Mouse (Mus musculus) liver, embryonic 16.5 days (tissue): ENCODE measurements around the gene Pccb. TPM values are rescaled to one million over a fixed set of nuclear protein-coding genes. Genes with fewer than 3 reads are reported as not detected.

ENCODE experiments used
- ATAC-seq: fragments of 200-750 bp; cut with Nextera tagmentation; 2 replicates; pipeline ENCODE4 v1.8.0; 2017; ENCODE audit warnings: low read depth, mild to moderate bottlenecking, moderate number of reproducible peaks, moderate library complexity
- H3K27ac ChIP-seq: fragments of 300-500 bp; sonication (generic); 2 replicates; pipeline ENCODE4 v1.5.1; 2014; ENCODE audit warnings: mild to moderate bottlenecking, low read length
- H3K27me3 ChIP-seq: fragments of 300-500 bp; sonication (generic); 2 replicates; pipeline ENCODE4 v1.6.1; 2014; ENCODE audit warnings: low read depth, low read length, mixed read lengths; ENCODE audit not compliant: control insufficient read depth, insufficient read depth
- H3K36me3 ChIP-seq: fragments of 300-500 bp; sonication (generic); 2 replicates; pipeline ENCODE4 v1.6.1; 2014; ENCODE audit warnings: mild to moderate bottlenecking; ENCODE audit not compliant: control insufficient read depth, insufficient read depth
- H3K4me1 ChIP-seq: fragments of 300-500 bp; sonication (generic); 2 replicates; pipeline ENCODE4 v1.6.1; 2014; ENCODE audit warnings: low read depth, low read length, mixed read lengths; ENCODE audit not compliant: control insufficient read depth
- H3K4me2 ChIP-seq: fragments of 300-500 bp; sonication (generic); 2 replicates; pipeline ENCODE4 v1.6.1; 2014; ENCODE audit warnings: low read depth, low read length, mixed read lengths
- H3K4me3 ChIP-seq: fragments of 300-500 bp; sonication (generic); 2 replicates; pipeline ENCODE4 v1.5.1; 2014; ENCODE audit warnings: low read depth, mild to moderate bottlenecking, low read length
- H3K9ac ChIP-seq: fragments of 300-500 bp; sonication (generic); 2 replicates; pipeline ENCODE4 v1.6.1; 2014; ENCODE audit warnings: low read depth, low read length
- H3K9me3 ChIP-seq: fragments of 300-500 bp; sonication (generic); replicated peaks from 2 replicates; pipeline ENCODE4 v1.6.1; 2016; ENCODE audit warnings: low read length; ENCODE audit not compliant: control insufficient read depth
- WGBS: fragments of 180-500 bp; shearing (Covaris S2); extraction: QIAGEN DNeasy Blood & Tissue Kit; methylation state at CpG from one replicate; pipeline ENCODE4 v1.1.7; 2014; ENCODE audit not compliant: insufficient replicate concordance; 5-methylcytosine and 5-hydroxymethylcytosine counted together
- polyA plus RNA-seq: library from polyadenylated mRNA; unstranded; fragments of >200 nt; fragmentation: Nextera tagmentation; extraction: Ambion mirVana; gene quantifications from 2 replicates; pipeline ENCODE4 v1.2.1, GENCODE M21; 2015

Gene Pccb
- polyA plus RNA-seq, 1 experiment from 2014 or later, result 8.8 TPM

DNA sequence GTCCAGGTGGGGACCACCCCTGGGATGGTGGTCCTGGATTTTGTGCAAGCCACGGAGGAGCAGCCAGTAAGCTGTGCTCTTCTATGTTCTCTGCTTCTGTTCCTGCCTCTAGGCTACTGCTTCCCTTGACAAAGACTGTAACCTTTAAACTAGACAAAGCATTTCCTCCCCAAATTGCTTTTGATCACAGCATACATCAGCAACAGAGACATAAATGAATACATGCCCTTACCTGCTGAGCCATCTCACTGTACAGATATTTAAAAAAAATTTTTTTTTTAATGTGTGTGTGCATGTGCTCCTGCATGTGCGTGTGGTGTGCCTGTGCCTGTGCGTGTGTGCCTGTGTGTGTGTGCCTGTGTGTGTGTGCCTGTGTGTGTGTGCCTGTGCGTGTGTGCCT, 22.5 kb upstream of the Pccb start:
- no peak overlapping the region for H3K4me2 ChIP-seq
- H3K36me3 ChIP-seq, result no peaks in the 10 kb centered on the region
- no peaks in the 10 kb centered on the region for H3K27me3 ChIP-seq
- no peak for ATAC-seq
- WGBS, result 82% methylated on average over 4 of the region's 4 CpGs
- no peak overlapping the region for H3K9ac ChIP-seq
- H3K27ac ChIP-seq, result no peak overlapping the region
- H3K4me3 ChIP-seq, result no peak overlapping the region
- H3K4me1 ChIP-seq, result no peaks in the 10 kb centered on the region
- H3K9me3 ChIP-seq, result no peaks in the 10 kb centered on the region

DNA sequence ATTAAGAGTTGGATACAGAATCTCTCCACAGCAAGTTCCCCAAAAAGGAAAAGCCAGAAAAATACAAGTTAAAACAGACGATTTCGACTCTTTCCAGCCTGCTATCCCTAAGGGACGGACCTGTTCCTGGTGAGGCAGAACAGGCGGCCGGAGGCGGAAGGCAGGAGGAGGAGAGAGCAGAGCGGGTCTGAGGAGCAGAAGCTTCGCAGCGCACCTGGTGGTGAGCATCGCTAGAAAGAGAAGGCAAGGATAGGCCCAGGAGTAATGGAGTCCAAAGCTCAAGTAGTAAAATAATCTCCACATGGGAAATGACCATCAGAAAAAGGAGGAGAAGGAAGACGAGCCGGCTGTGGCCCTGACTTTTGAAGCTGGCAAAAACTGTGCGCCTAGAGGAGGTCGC, 18.6 kb upstream of the Pccb start:
- ATAC-seq, result no peak
- 71% methylated on average over 14 of the region's 14 CpGs for WGBS
- H3K36me3 ChIP-seq, result no peaks in the 10 kb centered on the region
- H3K27me3 ChIP-seq, result no peaks in the 10 kb centered on the region
- no peak overlapping the region for H3K27ac ChIP-seq
- H3K4me3 ChIP-seq, result no peak overlapping the region
- no peak overlapping the region for H3K4me2 ChIP-seq
- H3K9ac ChIP-seq, result no peak overlapping the region
- no peaks in the 10 kb centered on the region for H3K9me3 ChIP-seq
- H3K4me1 ChIP-seq, result no peaks in the 10 kb centered on the region

DNA sequence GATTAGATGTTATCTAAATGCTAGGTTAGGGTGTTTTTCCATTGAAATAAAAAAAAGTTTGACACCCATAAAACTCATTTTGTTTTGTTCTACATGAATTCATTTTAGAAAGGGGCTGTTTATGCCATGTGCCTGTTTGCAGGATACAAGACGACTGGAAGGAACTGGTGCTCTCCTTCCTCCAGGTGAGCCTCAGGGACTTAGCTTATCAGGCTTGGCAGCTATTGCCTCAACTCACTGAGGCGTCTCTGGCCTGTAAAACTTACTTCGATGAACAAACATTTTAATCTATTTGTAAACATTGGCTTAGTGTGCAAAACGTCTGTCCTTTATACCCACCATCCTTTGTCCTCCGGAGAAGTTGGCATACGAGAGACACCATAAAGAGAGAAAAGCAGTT, 18.0 kb upstream of the Pccb start:
- Histone ChIP-seq H3K9ac (no peak overlapping the region), H3K9me3 (no peaks in the 10 kb centered on the region), H3K4me2 (no peak overlapping the region), H3K4me3 (no peak overlapping the region), H3K4me1 (no peaks in the 10 kb centered on the region), H3K36me3 (no peaks in the 10 kb centered on the region), H3K27ac (no peak overlapping the region), H3K27me3 (no peaks in the 10 kb centered on the region)
- no peak for ATAC-seq
- 43% methylated on average over 6 of the region's 6 CpGs for WGBS

DNA sequence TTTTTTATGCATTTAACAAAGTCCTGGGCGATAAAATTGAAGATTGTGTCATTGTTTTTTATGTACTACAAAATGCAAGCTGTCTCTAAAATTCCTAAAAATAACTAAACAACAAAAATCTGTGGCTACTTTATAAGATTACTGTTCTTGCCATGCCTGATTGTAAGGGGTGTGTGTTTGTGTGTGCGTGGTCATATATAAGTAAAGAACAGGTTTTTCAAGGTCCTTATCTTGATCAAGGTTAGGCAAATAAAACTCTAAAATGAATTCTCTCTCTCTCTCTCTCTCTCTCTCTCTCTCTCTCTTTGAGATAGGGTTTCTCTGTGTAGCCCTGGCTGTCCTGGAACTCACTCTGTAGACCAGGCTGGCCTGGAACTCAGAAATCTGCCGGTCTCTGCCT, 17.3 kb upstream of the Pccb start:
- H3K27me3 ChIP-seq, result no peaks in the 10 kb centered on the region
- no peak for ATAC-seq
- no peaks in the 10 kb centered on the region for H3K36me3 ChIP-seq
- H3K4me1 ChIP-seq, result no peaks in the 10 kb centered on the region
- no peak overlapping the region for H3K27ac ChIP-seq
- H3K9ac ChIP-seq, result no peak overlapping the region
- H3K4me3 ChIP-seq, result no peak overlapping the region
- H3K4me2 ChIP-seq, result no peak overlapping the region
- WGBS, result 78% methylated on average over 3 of the region's 3 CpGs
- no peaks in the 10 kb centered on the region for H3K9me3 ChIP-seq

DNA sequence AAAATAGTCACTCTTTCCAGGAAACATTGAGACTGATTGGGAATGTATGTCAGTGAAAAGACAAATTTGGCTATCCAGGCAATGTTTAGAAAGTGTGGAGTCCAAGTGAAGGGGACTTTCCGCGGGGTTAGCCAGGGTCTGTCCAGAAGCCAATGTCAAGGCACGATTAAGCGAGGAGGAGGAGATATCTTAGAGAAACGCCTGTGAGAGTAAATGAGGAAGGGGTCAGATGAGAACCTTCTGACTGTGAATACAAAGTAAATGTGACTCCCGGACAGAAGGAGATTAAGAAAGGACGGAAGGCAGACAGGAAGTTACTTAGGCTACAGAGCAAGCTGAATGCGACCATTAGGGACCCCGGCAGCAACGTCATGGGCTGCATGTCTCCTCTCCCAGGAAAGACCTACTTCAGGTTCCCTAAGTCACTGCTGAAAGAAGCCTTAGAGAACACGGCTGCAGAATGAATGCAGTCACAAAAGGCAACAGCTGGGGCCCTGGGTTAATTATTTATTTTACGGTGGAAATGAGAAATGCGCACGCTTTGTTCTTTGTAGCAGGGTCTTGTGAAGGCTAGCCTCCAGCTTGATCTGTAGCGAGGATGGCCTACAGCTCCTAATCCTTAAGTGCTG, 11.1 kb upstream of the Pccb start:
- H3K4me3 ChIP-seq, result no peak overlapping the region
- ATAC-seq, result no peak
- peak overlapping the region; percentile 8; the same call in 1 of the 2 replicates for H3K4me2 ChIP-seq
- no peaks in the 10 kb centered on the region; the same call in none of the 2 replicates for H3K4me1 ChIP-seq
- H3K27me3 ChIP-seq, result no peaks in the 10 kb centered on the region
- no peak overlapping the region for H3K9ac ChIP-seq
- WGBS, result 28% methylated on average over 15 of the region's 15 CpGs
- H3K27ac ChIP-seq, result no peak overlapping the region
- no peaks in the 10 kb centered on the region for H3K36me3 ChIP-seq
- no peaks in the 10 kb centered on the region for H3K9me3 ChIP-seq

DNA sequence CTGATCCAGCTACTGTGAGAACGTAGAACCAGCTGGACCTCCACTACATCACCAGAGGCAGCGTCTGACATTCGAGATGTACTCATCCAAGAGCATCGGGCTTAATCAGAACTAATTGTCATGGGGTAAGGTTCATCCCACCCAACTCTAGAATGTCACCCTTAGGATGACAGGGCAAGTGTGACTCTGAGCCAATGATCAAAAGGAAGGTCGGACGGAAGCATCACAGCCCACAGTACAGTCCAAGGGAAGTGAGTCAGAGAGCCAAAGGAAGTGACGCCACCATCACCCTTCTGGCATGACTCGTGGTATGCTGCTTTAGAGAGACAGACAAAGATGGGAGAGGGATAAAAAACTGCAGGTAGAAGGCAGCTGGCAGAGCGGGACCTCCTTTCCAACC, 7.6 kb upstream of the Pccb start:
- no peaks in the 10 kb centered on the region for H3K27me3 ChIP-seq
- no peaks in the 10 kb centered on the region; the same call in none of the 2 replicates for H3K4me1 ChIP-seq
- H3K27ac ChIP-seq, result no peak overlapping the region
- H3K9ac ChIP-seq, result no peak overlapping the region
- H3K4me3 ChIP-seq, result no peak overlapping the region
- ATAC-seq, result no peak
- H3K9me3 ChIP-seq, result no peaks in the 10 kb centered on the region
- no peaks in the 10 kb centered on the region for H3K36me3 ChIP-seq
- no peak overlapping the region for H3K4me2 ChIP-seq
- 58% methylated on average over 9 of the region's 9 CpGs for WGBS

DNA sequence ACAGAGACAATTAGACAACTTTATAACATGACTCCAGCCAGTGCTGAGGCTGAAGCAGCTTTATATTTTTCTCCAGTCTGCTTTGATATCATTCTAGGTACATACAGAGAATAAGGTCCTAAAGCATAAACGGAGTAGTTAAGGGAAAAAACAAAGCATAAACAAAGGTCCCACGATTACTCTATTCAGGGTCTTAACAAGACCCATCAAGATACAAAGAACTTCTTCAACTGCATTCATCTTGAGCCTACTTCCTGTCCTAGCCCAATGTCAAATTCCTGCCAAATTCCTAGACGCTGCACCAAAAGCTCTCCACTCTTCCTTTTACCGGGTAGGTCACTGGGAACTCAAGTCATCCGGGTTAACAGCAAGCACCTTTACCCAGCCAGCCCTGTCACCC, 6.8 kb upstream of the Pccb start:
- no peaks in the 10 kb centered on the region for H3K9me3 ChIP-seq
- 53% methylated on average over 5 of the region's 5 CpGs for WGBS
- H3K4me2 ChIP-seq, result no peak overlapping the region
- no peak overlapping the region for H3K4me3 ChIP-seq
- no peak overlapping the region for H3K9ac ChIP-seq
- no peaks in the 10 kb centered on the region for H3K27me3 ChIP-seq
- no peak for ATAC-seq
- H3K36me3 ChIP-seq, result no peaks in the 10 kb centered on the region
- peaks cover 4% of the 10 kb centered on the region for H3K4me1 ChIP-seq
- no peak overlapping the region for H3K27ac ChIP-seq

DNA sequence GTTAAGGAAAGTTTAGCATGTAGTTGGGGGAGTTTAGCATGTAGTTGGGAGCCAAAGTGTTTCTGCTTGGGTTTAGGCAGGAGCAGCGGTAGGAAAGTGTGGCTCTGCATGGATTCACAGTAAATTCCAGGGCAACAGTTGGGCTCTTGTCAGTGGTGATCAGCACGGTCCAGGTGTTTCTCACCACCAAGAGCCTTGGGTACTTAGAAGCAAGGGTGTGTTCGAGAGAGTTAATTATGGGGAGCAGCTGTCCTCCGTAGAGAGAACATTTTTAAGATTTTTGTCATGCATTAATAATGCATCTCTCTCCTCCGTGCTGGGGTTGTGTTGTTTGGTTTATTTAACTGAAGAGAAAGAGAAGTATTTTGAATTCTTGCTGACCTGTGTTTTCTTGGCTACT, 3.9 kb upstream of the Pccb start:
- WGBS, result 73% methylated on average over 5 of the region's 5 CpGs
- Histone ChIP-seq H3K4me2 (no peak overlapping the region), H3K27me3 (no peaks in the 10 kb centered on the region), H3K9ac (no peak overlapping the region), H3K27ac (no peak overlapping the region), H3K4me1 (peaks cover 16% of the 10 kb centered on the region), H3K4me3 (no peak overlapping the region), H3K36me3 (no peaks in the 10 kb centered on the region), H3K9me3 (no peaks in the 10 kb centered on the region)
- ATAC-seq, result no peak

DNA sequence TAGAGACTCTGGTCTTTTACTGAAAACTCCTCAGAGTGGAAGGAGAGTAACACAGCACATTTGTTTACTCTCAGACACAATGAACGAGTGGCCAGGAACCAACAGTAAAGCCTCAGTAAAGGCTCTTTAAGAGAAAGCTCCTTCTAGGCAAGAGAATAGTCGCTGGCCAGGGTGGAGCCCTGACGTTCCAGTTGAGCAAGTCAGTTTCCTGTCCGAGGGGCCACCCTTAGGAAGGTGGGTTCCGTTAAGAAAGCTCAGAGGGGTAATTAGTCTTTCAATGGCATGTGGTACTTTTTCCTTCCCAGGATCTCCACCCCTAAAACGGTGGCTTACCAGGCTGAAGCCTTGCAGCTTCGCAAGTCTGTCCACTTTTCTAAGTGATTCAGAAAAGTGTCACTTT, 2.7 kb upstream of the Pccb start:
- H3K36me3 ChIP-seq, result no peaks in the 10 kb centered on the region
- no peak overlapping the region for H3K4me3 ChIP-seq
- peaks cover 20% of the 10 kb centered on the region for H3K4me1 ChIP-seq
- no peaks in the 10 kb centered on the region for H3K27me3 ChIP-seq
- no peak overlapping the region for H3K27ac ChIP-seq
- H3K9me3 ChIP-seq, result no peaks in the 10 kb centered on the region
- peak overlapping the region; percentile 6; the same call in 1 of the 2 replicates for H3K4me2 ChIP-seq
- WGBS, result 11% methylated on average over 7 of the region's 7 CpGs
- no peak for ATAC-seq
- no peak overlapping the region for H3K9ac ChIP-seq
